Mouse (Mus musculus) hindbrain, embryonic 10.5 days (tissue): ENCODE results near the gene Grin3b. TPM values are rescaled to one million over a fixed set of nuclear protein-coding genes. Genes with fewer than 3 reads are reported as not detected.

Experiments used
- DNase-seq: peaks from one replicate; pipeline ENCODE4 v3.0.0-alpha.2; 2017; ENCODE audit warnings: low spot score
- H3K27ac ChIP-seq: fragments of 300-500 bp; sonication (generic); 2 replicates; pipeline ENCODE4 v1.5.1; 2016; ENCODE audit warnings: mild to moderate bottlenecking, moderate library complexity
- H3K27me3 ChIP-seq: fragments of 300-500 bp; sonication (generic); 2 replicates; pipeline ENCODE4 v1.6.1; 2016; ENCODE audit warnings: mild to moderate bottlenecking; ENCODE audit not compliant: poor library complexity, insufficient read depth, severe bottlenecking
- H3K36me3 ChIP-seq: fragments of 300-500 bp; sonication (generic); 2 replicates; pipeline ENCODE4 v1.6.1; 2016; ENCODE audit warnings: mild to moderate bottlenecking, moderate library complexity
- H3K4me1 ChIP-seq: fragments of 300-500 bp; sonication (generic); replicated peaks from 2 replicates; pipeline ENCODE4 v1.6.1; 2016; ENCODE audit warnings: mild to moderate bottlenecking
- H3K4me3 ChIP-seq: fragments of 300-500 bp; sonication (generic); 2 replicates; pipeline ENCODE4 v1.5.1; 2016; ENCODE audit warnings: mild to moderate bottlenecking, moderate library complexity
- H3K9me3 ChIP-seq: fragments of 300-500 bp; sonication (generic); 2 replicates; pipeline ENCODE4 v1.6.1; 2016; ENCODE audit warnings: mild to moderate bottlenecking, moderate library complexity
- WGBS: fragments of 180-500 bp; shearing (Covaris S2); methylation state at CpG from one replicate; pipeline ENCODE4 v1.1.7; 2016; 5-methylcytosine and 5-hydroxymethylcytosine counted together
- polyA plus RNA-seq: library from polyadenylated mRNA; unstranded; fragments of >200 nt; fragmentation: Nextera tagmentation; extraction: Ambion mirVana; gene quantifications from 2 replicates; pipeline ENCODE4 v1.2.1, GENCODE M21; 2016

Gene Grin3b
- polyA plus RNA-seq, 1 experiment from 2014 or later, result 0.35 TPM

DNA sequence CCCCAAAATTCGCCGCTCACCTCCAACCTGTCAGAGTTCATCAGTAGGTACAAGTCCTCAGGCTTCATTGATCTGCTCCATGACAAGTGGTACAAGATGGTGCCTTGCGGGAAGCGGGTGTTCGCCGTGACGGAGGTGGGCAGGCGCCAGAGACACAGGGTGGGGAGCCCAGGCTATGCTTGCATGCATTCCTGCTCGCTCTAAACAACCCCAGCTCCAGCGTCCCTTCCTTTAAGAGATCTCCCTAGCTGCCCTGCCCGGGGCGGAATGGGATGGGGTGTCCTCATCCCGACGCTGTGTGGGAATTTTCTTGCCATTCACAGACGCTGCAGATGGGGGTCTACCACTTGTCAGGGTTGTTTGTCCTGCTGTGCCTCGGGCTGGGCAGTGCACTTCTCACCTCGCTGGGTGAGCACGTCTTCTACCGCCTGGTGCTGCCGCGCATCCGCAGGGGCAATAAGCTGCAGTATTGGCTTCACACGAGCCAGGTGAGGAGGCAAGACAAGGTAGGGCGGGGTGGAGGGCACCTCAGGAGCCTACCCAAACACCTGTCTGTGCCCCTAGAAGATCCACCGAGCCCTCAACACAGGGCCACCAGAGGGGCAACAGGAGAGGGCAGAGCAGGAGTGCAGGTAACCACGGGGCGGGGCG lies 5.7 kb downstream of the Grin3b start:
- H3K27me3 ChIP-seq, result peaks cover 51% of the 10 kb centered on the region
- no peak overlapping the region for H3K27ac ChIP-seq
- H3K9me3 ChIP-seq, result 0 out of 2 replicates have a peak, but pooled peaks cover 9% of the 10 kb centered on the region
- peaks cover 13% of the 10 kb centered on the region for H3K4me1 ChIP-seq
- H3K36me3 ChIP-seq, result peaks cover 72% of the 10 kb centered on the region
- H3K4me3 ChIP-seq, result peak overlapping the region; percentile 23
- no peak for DNase-seq
- 86% methylated on average over 28 of the region's 28 CpGs for WGBS

DNA sequence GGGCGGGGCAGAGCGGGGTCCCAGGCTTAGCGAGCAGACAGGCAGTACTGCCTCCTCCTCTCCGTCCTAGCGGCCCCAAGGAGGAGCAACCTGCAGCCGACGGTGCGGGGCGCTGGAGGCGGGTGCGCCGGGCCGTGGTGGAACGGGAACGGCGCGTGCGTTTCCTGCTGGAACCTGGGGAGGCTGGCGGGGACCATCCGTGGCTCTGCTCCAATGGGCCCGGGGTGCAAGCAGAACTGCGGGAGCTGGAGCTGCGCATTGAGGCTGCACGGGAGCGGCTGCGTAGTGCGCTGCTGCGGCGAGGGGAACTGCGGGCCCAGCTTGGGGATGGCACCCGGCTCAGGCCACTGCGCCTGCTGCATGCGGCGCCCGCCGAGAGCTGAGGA lies 6.2 kb downstream of the Grin3b start:
- H3K9me3 ChIP-seq, result 0 out of 2 replicates have a peak, but pooled peaks cover 9% of the 10 kb centered on the region
- H3K36me3 ChIP-seq, result peaks cover 77% of the 10 kb centered on the region
- peaks cover 17% of the 10 kb centered on the region for H3K4me1 ChIP-seq
- H3K27ac ChIP-seq, result no peak overlapping the region
- 79% methylated on average over 36 of the region's 36 CpGs for WGBS
- no peak for DNase-seq
- peaks cover 46% of the 10 kb centered on the region for H3K27me3 ChIP-seq
- peak overlapping the region; percentile 23 for H3K4me3 ChIP-seq

- DNase-seq, result no peak
- H3K4me3 ChIP-seq, result no peak overlapping the region
- 0 out of 2 replicates have a peak, but pooled peaks cover 9% of the 10 kb centered on the region for H3K9me3 ChIP-seq
- peaks cover 21% of the 10 kb centered on the region for H3K4me1 ChIP-seq
- H3K27ac ChIP-seq, result no peak overlapping the region
- peaks cover 80% of the 10 kb centered on the region for H3K36me3 ChIP-seq
- WGBS, result 79% methylated on average over 28 of the region's 28 CpGs
- peaks cover 40% of the 10 kb centered on the region for H3K27me3 ChIP-seq
These were observed 6.8 kb downstream of the Grin3b start for GRCm38 (mm10) chr10:79977324-79977723.

DNA sequence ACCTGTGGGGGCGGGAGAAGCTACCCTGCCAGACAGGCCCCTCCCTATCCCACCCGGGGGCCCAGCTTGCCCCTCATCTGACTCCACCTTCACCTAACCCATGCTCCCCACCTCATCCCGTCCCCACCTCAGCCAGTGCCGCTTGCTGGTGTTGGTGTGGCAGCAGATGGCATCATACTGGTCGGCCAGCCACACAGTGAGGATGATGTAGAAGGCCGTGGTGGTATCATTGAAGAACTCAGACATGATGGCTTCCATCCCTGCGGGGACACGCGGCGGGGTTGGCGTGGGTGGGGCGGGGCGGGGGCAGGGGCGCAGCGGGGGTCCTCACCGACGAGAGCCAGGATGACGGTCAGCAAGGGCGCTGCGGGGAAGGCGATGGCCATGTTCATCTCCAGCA lies 7.5 kb downstream of the Grin3b start:
- no peak overlapping the region for H3K27ac ChIP-seq
- no peak overlapping the region for H3K4me3 ChIP-seq
- peaks cover 28% of the 10 kb centered on the region for H3K4me1 ChIP-seq
- DNase-seq, result no peak
- peaks cover 33% of the 10 kb centered on the region for H3K27me3 ChIP-seq
- H3K36me3 ChIP-seq, result peaks cover 83% of the 10 kb centered on the region
- H3K9me3 ChIP-seq, result 0 out of 2 replicates have a peak, but pooled peaks cover 9% of the 10 kb centered on the region
- 95% methylated on average over 21 of the region's 21 CpGs for WGBS

- H3K27ac ChIP-seq, result no peak overlapping the region
- peaks cover 73% of the 10 kb centered on the region for H3K36me3 ChIP-seq
- no peak overlapping the region; the same call in 1 of the 2 replicates for H3K4me3 ChIP-seq
- H3K27me3 ChIP-seq, result peaks cover 20% of the 10 kb centered on the region
- WGBS, result 93% methylated on average over 22 of the region's 22 CpGs
- DNase-seq, result no peak
- peaks cover 36% of the 10 kb centered on the region for H3K4me1 ChIP-seq
- 0 out of 2 replicates have a peak, but pooled peaks cover 9% of the 10 kb centered on the region for H3K9me3 ChIP-seq
These were observed 9.1 kb downstream of the Grin3b start for GRCm38 (mm10) chr10:79979401-79980155.

- WGBS, result 70% methylated on average over 5 of the region's 5 CpGs
- H3K9me3 ChIP-seq, result no peaks in the 10 kb centered on the region
- H3K4me1 ChIP-seq, result peaks cover 60% of the 10 kb centered on the region
- no peak for DNase-seq
- peak overlapping the region; percentile 78 for H3K4me3 ChIP-seq
- peaks cover 24% of the 10 kb centered on the region for H3K27me3 ChIP-seq
- peaks cover 38% of the 10 kb centered on the region for H3K36me3 ChIP-seq
- peak overlapping the region; percentile 93 for H3K27ac ChIP-seq
These were observed 12.7 kb downstream of the Grin3b start for GRCm38 (mm10) chr10:79983205-79983604.

GRCm38 (mm10) chr10:79983670-79984069 lies 13.2 kb downstream of the Grin3b start:
- under 1% methylated on average over 21 of the region's 21 CpGs for WGBS
- Histone ChIP-seq H3K4me1 (peaks cover 65% of the 10 kb centered on the region), H3K4me3 (peak overlapping the region; percentile 78), H3K27ac (peak overlapping the region; percentile 93), H3K36me3 (peaks cover 33% of the 10 kb centered on the region), H3K9me3 (no peaks in the 10 kb centered on the region), H3K27me3 (peaks cover 26% of the 10 kb centered on the region)
- DNase-seq, result peak; percentile 66

DNA sequence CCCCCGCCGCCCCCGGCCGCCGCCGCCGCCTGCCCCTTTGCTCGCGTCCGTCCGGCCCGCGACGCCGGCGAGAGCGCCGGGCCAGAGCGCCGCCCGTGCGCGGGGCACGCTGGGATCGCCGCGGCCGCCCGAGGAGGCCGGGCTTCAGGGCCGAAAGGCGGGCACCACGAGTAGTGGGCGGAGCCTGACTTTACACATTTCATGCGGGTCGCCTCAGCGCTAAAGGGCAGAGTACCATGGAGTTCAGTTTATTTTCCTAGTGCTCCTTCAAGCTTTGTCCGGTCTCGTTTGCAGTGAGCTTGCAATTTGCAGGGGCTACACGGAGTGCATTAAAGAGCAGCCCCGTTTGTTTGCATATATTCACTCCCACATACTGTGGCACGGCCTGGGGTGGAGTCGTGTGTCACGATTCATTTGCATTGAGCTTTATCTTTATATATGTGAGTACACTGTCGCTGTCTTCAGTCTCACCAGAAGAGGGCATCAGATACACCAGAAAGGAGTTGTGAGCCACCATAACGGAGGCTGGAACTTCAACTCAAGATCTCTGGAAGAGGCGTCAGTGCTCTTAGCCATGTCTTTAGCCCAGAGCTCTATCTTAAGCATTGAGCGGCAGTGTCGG lies 13.8 kb downstream of the Grin3b start, which contains the start of gene Tmem259:
Gene Tmem259 (minus strand): TSS at position 136 of the 622 bp plus-strand sequence.
- Histone ChIP-seq H3K36me3 (peaks cover 27% of the 10 kb centered on the region), H3K27ac (peak within 1 kb of the TSS; percentile 93), H3K4me3 (peak within 1 kb of the TSS; percentile 78), H3K27me3 (peaks cover 33% of the 10 kb centered on the region), H3K9me3 (no peaks in the 10 kb centered on the region), H3K4me1 (peaks cover 71% of the 10 kb centered on the region)
- WGBS, result under 1% methylated on average over 49 of the region's 49 CpGs
- DNase-seq, result peak; percentile 85

DNA sequence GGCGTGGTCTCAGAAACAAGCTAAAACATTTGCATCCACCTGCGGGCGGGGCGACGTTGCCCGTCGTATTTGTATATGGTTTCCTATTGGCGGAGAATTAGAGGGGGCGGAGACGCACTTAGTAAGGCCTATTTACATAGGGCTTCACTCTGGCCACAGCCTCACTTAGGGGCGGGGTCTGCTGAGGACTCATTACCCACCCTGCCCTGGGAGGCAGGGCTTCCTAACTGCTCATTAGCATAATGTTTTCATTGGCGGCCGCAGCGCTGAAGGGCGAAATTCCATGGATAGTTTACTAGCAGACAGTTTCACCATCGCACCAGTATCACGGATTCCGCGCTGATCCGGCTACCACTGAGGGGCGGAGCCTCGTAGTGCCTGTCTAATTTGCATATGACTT lies 14.4 kb downstream of the Grin3b start:
- WGBS, result under 1% methylated on average over 22 of the region's 22 CpGs
- DNase-seq, result peak; percentile 95
- Histone ChIP-seq H3K4me1 (peaks cover 74% of the 10 kb centered on the region), H3K27me3 (peaks cover 38% of the 10 kb centered on the region), H3K27ac (peak overlapping the region; percentile 93), H3K36me3 (peaks cover 21% of the 10 kb centered on the region), H3K4me3 (peak overlapping the region; percentile 78), H3K9me3 (no peaks in the 10 kb centered on the region)

- peak overlapping the region; percentile 78 for H3K4me3 ChIP-seq
- peaks cover 74% of the 10 kb centered on the region for H3K4me1 ChIP-seq
- peaks cover 14% of the 10 kb centered on the region for H3K36me3 ChIP-seq
- DNase-seq, result peak; percentile 60
- H3K27ac ChIP-seq, result peak overlapping the region; percentile 93
- H3K27me3 ChIP-seq, result peaks cover 46% of the 10 kb centered on the region
- no peaks in the 10 kb centered on the region for H3K9me3 ChIP-seq
- 5% methylated on average over 35 of the region's 35 CpGs for WGBS
These were observed 15.1 kb downstream of the Grin3b start for GRCm38 (mm10) chr10:79985334-79986231.

DNA sequence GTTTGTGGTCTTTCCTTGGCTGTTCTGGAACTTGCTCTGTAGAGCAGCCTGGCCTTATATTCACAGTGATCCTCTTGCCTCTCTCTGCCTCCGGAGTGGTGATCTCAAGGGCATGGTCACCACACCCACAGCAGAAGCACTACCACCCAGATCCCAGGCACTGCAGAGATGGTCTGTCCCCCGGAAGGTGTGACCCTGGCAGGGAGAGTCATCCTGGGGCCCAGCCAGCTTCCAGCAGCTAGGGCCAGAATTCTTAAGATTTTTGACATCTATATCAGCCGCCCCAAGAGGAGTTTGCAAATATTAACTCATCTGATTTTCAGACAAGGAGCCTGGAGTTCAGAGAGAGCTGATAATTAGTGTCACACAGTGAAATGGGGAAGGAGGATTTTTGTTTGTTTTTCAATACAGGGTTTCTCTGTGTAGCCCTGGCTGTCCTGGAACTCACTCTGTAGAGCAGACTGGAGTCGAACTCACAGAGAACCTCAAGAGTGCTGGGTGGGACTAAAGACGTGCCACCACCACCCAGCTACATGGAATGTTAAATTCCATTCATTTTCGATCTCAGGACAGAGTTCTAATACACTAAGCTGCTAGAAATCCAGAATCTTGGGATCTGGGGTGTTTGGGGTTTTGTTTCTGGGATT lies 15.8 kb downstream of the Grin3b start:
- H3K27ac ChIP-seq, result peak overlapping the region; percentile 93
- H3K27me3 ChIP-seq, result peaks cover 53% of the 10 kb centered on the region
- WGBS, result 44% methylated on average over 6 of the region's 6 CpGs
- H3K4me3 ChIP-seq, result peak overlapping the region; percentile 78
- DNase-seq, result no peak
- H3K36me3 ChIP-seq, result peaks cover 13% of the 10 kb centered on the region
- H3K9me3 ChIP-seq, result peaks cover 6% of the 10 kb centered on the region; the same call in 1 of the 2 replicates
- H3K4me1 ChIP-seq, result peaks cover 71% of the 10 kb centered on the region
